ENCODE assay signal across 23 mouse cellular contexts in genomic region chr11:35832139-35832538, GRCm38 (mm10). TPM values are rescaled to one million over a fixed set of nuclear protein-coding genes. Genes with fewer than 3 reads are reported as not detected.
DNase-seq lines count a peak whose midpoint lies in the region; ATAC-seq lines count a peak whose summit lies in the region.
"Had no signal": no experiment of that assay in that cellular context is flagged by ENCODE, and none has a peak within 500 bp of the region (broad histone marks: within the 10 kb centered on the region; RNA-seq: fewer than 3 reads in every experiment).

No protein-coding gene starts in this region.

- no peak overlapping the region for H3K27ac ChIP-seq in heart, embryonic 13.5 days (replicated peaks)
- no peak overlapping the region for H3K27ac ChIP-seq in intestine, embryonic 15.5 days
- H3K27ac ChIP-seq in macrophage: peak overlapping the region; percentile 62; the same call in 1 of the 2 replicates
- no peak overlapping the region for H3K27ac ChIP-seq in kidney, embryonic 14.5 days (ENCODE audit: low read depth, low read length)
- H3K27ac ChIP-seq: embryonic facial prominence, embryonic 10.5 days; gastrocnemius, adult 2 months; heart, adult 2 months; hindbrain, embryonic 15.5 days; liver, embryonic 14.5 days had no signal

- no peak for ATAC-seq in heart, embryonic 13.5 days (ENCODE audit: extremely low read depth, insufficient number of reproducible peaks, low FRiP score, low TSS enrichment)
- ATAC-seq in intestine, embryonic 15.5 days: peak; percentile 26
- ATAC-seq in kidney, embryonic 14.5 days (ENCODE audit: low FRiP score, low TSS enrichment): no peak
- ATAC-seq: forebrain, postnatal 0 days; lung, postnatal 0 days had no signal

- H3K4me2 ChIP-seq in heart, embryonic 13.5 days: 0 out of 2 replicates have a peak overlapping the region, but pooled peaks have one; percentile 16
- H3K4me2 ChIP-seq in intestine, embryonic 15.5 days (replicated peaks): no peak overlapping the region
- H3K4me2 ChIP-seq in kidney, embryonic 14.5 days (replicated peaks; ENCODE audit: low read depth, low read length): no peak overlapping the region
- H3K4me2 ChIP-seq: hindbrain, embryonic 15.5 days had no signal

- H3K79me2 ChIP-seq in macrophage (ENCODE audit: inconsistent target): peaks cover 57% of the 10 kb centered on the region

- no peak overlapping the region for H3K4me3 ChIP-seq in heart, embryonic 13.5 days
- no peak overlapping the region for H3K4me3 ChIP-seq in intestine, embryonic 15.5 days (replicated peaks)
- peak overlapping the region; percentile 86; the same call in 1 of the 2 replicates for H3K4me3 ChIP-seq in macrophage (ENCODE audit: inconsistent target)
- no peak overlapping the region for H3K4me3 ChIP-seq in kidney, embryonic 14.5 days (ENCODE audit: low read length)
- H3K4me3 ChIP-seq: gastrocnemius, adult 2 months; heart, adult 2 months; hindbrain, embryonic 15.5 days had no signal

- 33% methylated on average over 4 of the region's 4 CpGs for WGBS in heart, embryonic 13.5 days
- WGBS in intestine, embryonic 15.5 days: 56% methylated on average over 4 of the region's 4 CpGs
- WGBS in macrophage (ENCODE audit: missing documents): 68% methylated on average over 3 of the region's 4 CpGs
- 77% methylated on average over 4 of the region's 4 CpGs for WGBS in kidney, embryonic 14.5 days

- H3K27me3 ChIP-seq in heart, embryonic 13.5 days (replicated peaks): no peaks in the 10 kb centered on the region
- no peaks in the 10 kb centered on the region for H3K27me3 ChIP-seq in intestine, embryonic 15.5 days (replicated peaks)
- no peaks in the 10 kb centered on the region for H3K27me3 ChIP-seq in kidney, embryonic 14.5 days (ENCODE audit: control insufficient read depth, insufficient read depth, low read length)
- H3K27me3 ChIP-seq: hindbrain, embryonic 15.5 days had no signal

- H3K9me3 ChIP-seq in heart, embryonic 13.5 days: no peaks in the 10 kb centered on the region
- no peaks in the 10 kb centered on the region for H3K9me3 ChIP-seq in intestine, embryonic 15.5 days
- H3K9me3 ChIP-seq in kidney, embryonic 14.5 days (ENCODE audit: control insufficient read depth, low read length): no peaks in the 10 kb centered on the region
- H3K9me3 ChIP-seq: embryonic facial prominence, embryonic 10.5 days; hindbrain, embryonic 15.5 days had no signal

- peaks cover 20% of the 10 kb centered on the region for H3K4me1 ChIP-seq in heart, embryonic 13.5 days
- no peaks in the 10 kb centered on the region; the same call in 1 of the 2 replicates for H3K4me1 ChIP-seq in intestine, embryonic 15.5 days (replicated peaks)
- peaks cover 4% of the 10 kb centered on the region; the same call in 1 of the 2 replicates for H3K4me1 ChIP-seq in kidney, embryonic 14.5 days (ENCODE audit: control insufficient read depth, insufficient read depth, low read length)

- DNase-seq in heart, postnatal 10 days: no peak
- DNase-seq in MEL-GATA-1-ER (ENCODE audit: extremely low read depth, low read depth): peak; percentile 85
- no peak for DNase-seq in cerebellum, postnatal 4 days (ENCODE audit: low spot score in 2 of 2)
- no peak for DNase-seq in adrenal gland, postnatal 10 days
- DNase-seq: adrenal gland, adult 2 months; cerebellum, adult 11-12 months; cerebellum, postnatal 36 days; forebrain, postnatal 0 days; gastrocnemius, adult 2 months; heart, adult 2 months; kidney, adult 18-20 months; kidney, postnatal 25 days; right cerebral cortex, postnatal 25 days had no signal

- H3K36me3 ChIP-seq in heart, embryonic 13.5 days: peaks cover 53% of the 10 kb centered on the region
- H3K36me3 ChIP-seq in intestine, embryonic 15.5 days: peaks cover 28% of the 10 kb centered on the region
- H3K36me3 ChIP-seq in macrophage (ENCODE audit: inconsistent target): peaks cover 45% of the 10 kb centered on the region
- H3K36me3 ChIP-seq in kidney, embryonic 14.5 days (ENCODE audit: control insufficient read depth, insufficient read depth, low read length): peaks cover 49% of the 10 kb centered on the region

- no peak overlapping the region for H3K9ac ChIP-seq in heart, embryonic 13.5 days
- H3K9ac ChIP-seq in intestine, embryonic 15.5 days: no peak overlapping the region
- H3K9ac ChIP-seq in kidney, embryonic 14.5 days (ENCODE audit: low read depth, low read length): no peak overlapping the region
- H3K9ac ChIP-seq: forebrain, postnatal 0 days; hindbrain, embryonic 15.5 days; liver, embryonic 14.5 days had no signal

- intact Hi-C loops in heart, postnatal 10 days (cut with DNase I): loop anchor here (1.0 to 10.0 kb wide), 3 partner anchors 60 to 997 kb away; partner anchors contain the start of gene Spdl1

RNA-seq across cellular contexts. Expression of gene Rars, which starts 2.2 kb away (rescaled TPM):
- 63.5 and 70.0 TPM in 2 replicates for polyA plus RNA-seq in heart, embryonic 13.5 days (2015; fragmentation: Nextera tagmentation; extraction: Ambion mirVana)
- 10 to 100 TPM; 40.9 to 41.5 TPM for total RNA-seq in heart, postnatal 10 days (2021)
- polyA plus RNA-seq in intestine, embryonic 15.5 days (2015; fragmentation: Nextera tagmentation; extraction: Ambion mirVana): 118 and 122 TPM in 2 replicates
- 100 to 1,000 TPM in 10 of 26 experiments, 10 to 100 TPM in 16; 43.7 to 146 (median 96.7) TPM for total RNA-seq in macrophage (2018; cell fraction: chromatin; rRNA removed)
- total RNA-seq in macrophage (2018; cell fraction: cytosol; rRNA removed): 10 to 100 TPM; 54.8 to 86.8 (median 67.8) TPM
- total RNA-seq in macrophage (2018; cell fraction: nucleus; rRNA removed): 100 to 1,000 TPM in 3 of 26 experiments, 10 to 100 TPM in 23; 39.7 to 131 (median 75.3) TPM
- 56.1 to 122 TPM (median 102 TPM) in 3 replicates for polyA plus RNA-seq in macrophage (2018)
- 10 to 100 TPM; 57.9 to 61.6 TPM for total RNA-seq in adrenal gland, postnatal 10 days (2021)
- polyA plus RNA-seq in kidney, embryonic 14.5 days (2014; fragmentation: Nextera tagmentation; extraction: Ambion mirVana): 108 TPM in 2 replicates

RNA-seq across cellular contexts. Expression of gene Fbll1, which starts 33.5 kb away (rescaled TPM):
- polyA plus RNA-seq in heart, embryonic 13.5 days (2015; fragmentation: Nextera tagmentation; extraction: Ambion mirVana): not detected in 2 replicates
- total RNA-seq in heart, postnatal 10 days (2021): not detected
- 0.57 and 0.77 TPM in 2 replicates for polyA plus RNA-seq in intestine, embryonic 15.5 days (2015; fragmentation: Nextera tagmentation; extraction: Ambion mirVana)
- not detected for total RNA-seq in macrophage (2018; cell fraction: chromatin; rRNA removed)
- not detected for total RNA-seq in macrophage (2018; cell fraction: cytosol; rRNA removed)
- total RNA-seq in macrophage (2018; cell fraction: nucleus; rRNA removed): not detected
- polyA plus RNA-seq in macrophage (2018): not detected in 3 replicates
- 1 to 10 TPM; 1.2 to 2.4 TPM for total RNA-seq in adrenal gland, postnatal 10 days (2021)
- polyA plus RNA-seq in kidney, embryonic 14.5 days (2014; fragmentation: Nextera tagmentation; extraction: Ambion mirVana): not detected in 2 replicates
- total RNA-seq: adrenal gland, adult 2 months; gastrocnemius, adult 2 months; heart, adult 2 months; heart, postnatal 25 days; monocyte, adult 5-6 weeks had no signal
- polyA plus RNA-seq: heart, adult 2 months; liver, embryonic 14.5 days; lung, postnatal 0 days had no signal
